Mouse (Mus musculus) forebrain, embryonic 13.5 days (tissue): ENCODE measurements at regions not wholly inside any gene's neighbourhood (a gene's known extent, or its start where the extent isn't known, plus 50 kb on each side); places are given as distances from the start of the nearest gene placed in this dataset.

Source experiments
- ATAC-seq: fragments of 200-750 bp; cut with Nextera tagmentation; 2 replicates; pipeline ENCODE4 v1.8.0; 2017
- H3K27ac ChIP-seq: fragments of 300-500 bp; sonication (generic); 2 replicates; pipeline ENCODE4 v1.5.1; 2015; ENCODE audit warnings: inconsistent platforms, mild to moderate bottlenecking, moderate library complexity
- H3K27me3 ChIP-seq: fragments of 300-500 bp; sonication (generic); 2 replicates; pipeline ENCODE4 v1.6.1; 2015; ENCODE audit warnings: mild to moderate bottlenecking, inconsistent platforms
- H3K36me3 ChIP-seq: fragments of 300-500 bp; sonication (generic); 2 replicates; pipeline ENCODE4 v1.6.1; 2015; ENCODE audit warnings: mild to moderate bottlenecking, inconsistent platforms; ENCODE audit not compliant: poor library complexity, severe bottlenecking
- H3K4me1 ChIP-seq: fragments of 300-500 bp; sonication (generic); 2 replicates; pipeline ENCODE4 v1.6.1; 2015; ENCODE audit warnings: inconsistent platforms
- H3K4me2 ChIP-seq: fragments of 300-500 bp; sonication (generic); 2 replicates; pipeline ENCODE4 v1.6.1; 2015; ENCODE audit warnings: inconsistent platforms, mild to moderate bottlenecking, moderate library complexity
- H3K4me3 ChIP-seq: fragments of 300-500 bp; sonication (generic); 2 replicates; pipeline ENCODE4 v1.5.1; 2015; ENCODE audit warnings: mild to moderate bottlenecking, inconsistent platforms
- H3K9ac ChIP-seq: fragments of 300-500 bp; sonication (generic); 2 replicates; pipeline ENCODE4 v1.6.1; 2015; ENCODE audit warnings: mild to moderate bottlenecking, inconsistent platforms
- H3K9me3 ChIP-seq: fragments of 300-500 bp; sonication (generic); replicated peaks from 2 replicates; pipeline ENCODE4 v1.6.1; 2016; ENCODE audit warnings: inconsistent platforms
- WGBS: fragments of 180-500 bp; shearing (Covaris S2); methylation state at CpG from one replicate; pipeline ENCODE4 v1.1.7; 2015; 5-methylcytosine and 5-hydroxymethylcytosine counted together

- Histone ChIP-seq H3K9me3 (no peaks in the 10 kb centered on the region), H3K27me3 (no peaks in the 10 kb centered on the region), H3K4me2 (no peak overlapping the region), H3K36me3 (no peaks in the 10 kb centered on the region), H3K9ac (no peak overlapping the region), H3K4me1 (peaks cover 16% of the 10 kb centered on the region; the same call in 1 of the 2 replicates), H3K4me3 (no peak overlapping the region), H3K27ac (0 out of 2 replicates have a peak overlapping the region, but pooled peaks have one; percentile 55)
- ATAC-seq, result no peak
These were observed 95.6 kb downstream of the 1810010D01Rik start for GRCm38 (mm10) chr7:145112146-145112830.

- WGBS, result 50% methylated on average over 20 of the region's 20 CpGs
- Histone ChIP-seq H3K4me3 (no peak overlapping the region), H3K36me3 (no peaks in the 10 kb centered on the region), H3K27me3 (no peaks in the 10 kb centered on the region), H3K4me2 (peak overlapping the region; percentile 4; the same call in 1 of the 2 replicates), H3K9me3 (no peaks in the 10 kb centered on the region), H3K9ac (no peak overlapping the region), H3K4me1 (peaks cover 16% of the 10 kb centered on the region; the same call in 1 of the 2 replicates), H3K27ac (peak overlapping the region; percentile 55; the same call in 1 of the 2 replicates)
- ATAC-seq, result 0 out of 2 replicates have a peak, but pooled peaks have one; percentile 65
These were observed 96.4 kb downstream of the 1810010D01Rik start for GRCm38 (mm10) chr7:145111252-145112131.

GRCm38 (mm10) chr7:145110657-145111251, 97.2 kb downstream of the 1810010D01Rik start:
- no peak for ATAC-seq
- no peak overlapping the region for H3K4me3 ChIP-seq
- H3K27me3 ChIP-seq, result no peaks in the 10 kb centered on the region
- no peak overlapping the region for H3K9ac ChIP-seq
- 58% methylated on average over 10 of the region's 10 CpGs for WGBS
- no peaks in the 10 kb centered on the region for H3K9me3 ChIP-seq
- H3K36me3 ChIP-seq, result no peaks in the 10 kb centered on the region
- peaks cover 16% of the 10 kb centered on the region; the same call in 1 of the 2 replicates for H3K4me1 ChIP-seq
- no peak overlapping the region for H3K4me2 ChIP-seq
- peak overlapping the region; percentile 55; the same call in 1 of the 2 replicates for H3K27ac ChIP-seq

DNA sequence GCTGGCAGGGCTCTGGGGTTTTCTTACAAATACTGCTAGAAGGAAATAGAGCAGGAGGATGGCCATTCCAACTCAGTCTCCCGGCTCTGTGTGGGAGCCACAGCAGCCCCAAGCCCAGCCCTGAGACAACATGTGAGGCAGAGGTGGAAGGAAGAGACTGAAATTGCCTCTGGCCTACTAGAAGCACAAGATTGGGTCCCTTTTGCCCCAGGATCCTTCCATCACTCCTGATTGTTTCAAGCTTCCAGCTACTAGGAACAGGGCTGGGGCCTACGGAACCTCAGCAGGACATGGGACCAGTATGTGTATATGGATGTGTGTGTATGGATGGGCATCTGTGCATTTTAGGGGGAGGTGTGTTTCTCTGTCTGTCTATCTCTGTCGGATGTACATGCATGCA, 97.9 kb downstream of the 1810010D01Rik start:
- 86% methylated on average over 3 of the region's 3 CpGs for WGBS
- no peak for ATAC-seq
- Histone ChIP-seq H3K27ac (no peak overlapping the region), H3K4me2 (no peak overlapping the region), H3K4me3 (no peak overlapping the region), H3K4me1 (peaks cover 16% of the 10 kb centered on the region; the same call in 1 of the 2 replicates), H3K27me3 (no peaks in the 10 kb centered on the region), H3K36me3 (no peaks in the 10 kb centered on the region), H3K9me3 (no peaks in the 10 kb centered on the region), H3K9ac (no peak overlapping the region)

DNA sequence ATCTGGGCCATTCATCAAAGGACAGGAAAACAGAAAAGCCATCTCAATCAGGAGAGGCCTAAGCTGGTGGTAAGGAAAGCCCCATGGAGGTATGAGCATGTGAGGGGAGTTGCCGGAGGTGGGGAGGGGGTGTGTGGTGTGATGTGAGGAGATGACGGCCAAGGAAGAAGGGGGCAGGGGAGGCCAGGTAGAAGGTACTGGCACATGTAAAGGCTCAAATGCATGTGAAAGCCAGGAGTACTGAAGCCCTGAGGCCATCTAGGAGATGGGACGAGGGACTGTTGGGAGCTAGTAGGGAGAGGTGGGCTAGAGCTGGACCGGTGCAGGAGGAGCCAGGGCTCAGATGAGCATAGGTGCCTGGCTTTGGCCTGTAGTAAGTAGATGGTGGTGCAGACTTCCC, 98.4 kb downstream of the 1810010D01Rik start:
- ATAC-seq, result no peak
- no peak overlapping the region for H3K9ac ChIP-seq
- no peak overlapping the region for H3K27ac ChIP-seq
- H3K9me3 ChIP-seq, result no peaks in the 10 kb centered on the region
- 94% methylated on average over 4 of the region's 4 CpGs for WGBS
- H3K4me1 ChIP-seq, result peaks cover 16% of the 10 kb centered on the region; the same call in 1 of the 2 replicates
- no peaks in the 10 kb centered on the region for H3K27me3 ChIP-seq
- H3K36me3 ChIP-seq, result no peaks in the 10 kb centered on the region
- no peak overlapping the region for H3K4me3 ChIP-seq
- no peak overlapping the region for H3K4me2 ChIP-seq

- Histone ChIP-seq H3K36me3 (no peaks in the 10 kb centered on the region), H3K4me2 (no peak overlapping the region), H3K9ac (no peak overlapping the region), H3K27ac (no peak overlapping the region), H3K27me3 (no peaks in the 10 kb centered on the region), H3K4me1 (peaks cover 16% of the 10 kb centered on the region; the same call in 1 of the 2 replicates), H3K4me3 (no peak overlapping the region), H3K9me3 (no peaks in the 10 kb centered on the region)
- 94% methylated on average over 3 of the region's 3 CpGs for WGBS
- no peak for ATAC-seq
These were observed 98.9 kb downstream of the 1810010D01Rik start for GRCm38 (mm10) chr7:145108994-145109393.

DNA sequence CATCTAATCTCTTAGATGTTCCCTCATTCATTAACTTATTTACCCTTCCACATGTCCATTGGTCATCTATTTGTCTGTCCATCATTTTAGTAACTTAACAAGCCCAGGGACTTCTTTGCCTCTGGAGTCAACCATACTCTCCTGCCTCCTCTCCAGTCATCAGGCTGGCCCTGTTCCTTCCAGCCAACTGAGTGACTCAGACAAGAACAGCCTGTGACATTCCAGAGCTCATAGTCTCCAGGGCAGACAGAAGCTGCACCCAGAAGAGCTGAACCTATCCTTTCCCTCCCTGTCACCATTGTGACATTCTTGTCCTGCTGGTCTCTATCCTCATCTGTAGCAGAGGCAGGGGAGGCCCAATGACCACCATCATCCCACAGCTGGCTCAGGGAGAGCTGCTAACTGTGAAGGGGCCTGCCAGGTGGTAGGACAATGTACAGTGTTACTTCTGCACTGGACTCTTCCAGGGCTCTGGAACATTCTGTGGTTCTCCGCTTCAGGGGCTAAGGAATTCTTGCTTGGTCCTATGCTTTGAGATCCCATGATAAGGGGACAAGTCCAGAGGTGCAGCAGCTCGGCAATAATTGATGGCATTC, 100.2 kb downstream of the 1810010D01Rik start:
- no peak overlapping the region for H3K4me3 ChIP-seq
- WGBS, result 94% methylated on average over 2 of the region's 2 CpGs
- no peak for ATAC-seq
- H3K27ac ChIP-seq, result no peak overlapping the region
- H3K9me3 ChIP-seq, result no peaks in the 10 kb centered on the region
- no peaks in the 10 kb centered on the region for H3K27me3 ChIP-seq
- H3K36me3 ChIP-seq, result no peaks in the 10 kb centered on the region
- H3K4me1 ChIP-seq, result peaks cover 18% of the 10 kb centered on the region; the same call in 1 of the 2 replicates
- H3K9ac ChIP-seq, result no peak overlapping the region
- no peak overlapping the region for H3K4me2 ChIP-seq

GRCm38 (mm10) chr7:145106494-145106849, 101.4 kb downstream of the 1810010D01Rik start:
- no peaks in the 10 kb centered on the region for H3K36me3 ChIP-seq
- H3K4me3 ChIP-seq, result no peak overlapping the region
- no peak overlapping the region for H3K4me2 ChIP-seq
- H3K9ac ChIP-seq, result no peak overlapping the region
- WGBS, result 79% methylated on average over 4 of the region's 4 CpGs
- no peak for ATAC-seq
- no peak overlapping the region for H3K27ac ChIP-seq
- H3K27me3 ChIP-seq, result no peaks in the 10 kb centered on the region
- H3K9me3 ChIP-seq, result no peaks in the 10 kb centered on the region
- H3K4me1 ChIP-seq, result peaks cover 14% of the 10 kb centered on the region; the same call in 1 of the 2 replicates

DNA sequence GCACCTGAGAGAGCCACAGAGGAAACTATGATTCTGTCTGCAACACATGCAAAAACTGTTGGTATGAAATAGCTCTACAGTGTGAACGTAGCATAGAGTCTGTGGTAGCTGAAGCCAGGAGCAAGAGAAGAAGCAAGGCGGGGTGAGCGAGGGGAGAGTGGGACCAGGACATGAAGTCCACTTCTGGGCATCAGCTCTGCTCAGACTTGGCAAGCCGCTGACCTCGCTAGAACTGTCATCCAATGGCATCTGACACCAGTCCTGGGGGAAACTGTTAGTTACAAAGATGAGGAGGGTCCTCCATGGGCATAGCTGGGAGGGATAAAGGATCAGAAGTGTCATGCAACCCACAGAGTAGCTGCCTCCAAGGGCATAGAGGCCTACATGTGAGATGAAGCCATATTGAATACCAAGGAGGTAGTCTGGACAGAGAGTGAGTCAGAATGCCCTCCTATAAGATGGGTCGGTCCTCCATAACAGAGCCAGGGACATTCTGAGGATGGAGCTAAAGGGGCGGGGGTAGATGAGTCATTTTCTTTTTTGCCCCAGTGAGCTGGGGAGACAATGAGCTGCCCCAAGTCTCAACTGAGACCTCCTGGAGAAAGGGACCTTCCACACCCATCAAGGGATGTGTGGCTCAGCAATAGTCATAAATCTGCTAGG, 102.0 kb downstream of the 1810010D01Rik start:
- Histone ChIP-seq H3K4me1 (peaks cover 9% of the 10 kb centered on the region; the same call in 1 of the 2 replicates), H3K27me3 (no peaks in the 10 kb centered on the region), H3K9me3 (no peaks in the 10 kb centered on the region), H3K9ac (no peak overlapping the region), H3K36me3 (no peaks in the 10 kb centered on the region), H3K27ac (no peak overlapping the region), H3K4me2 (no peak overlapping the region), H3K4me3 (no peak overlapping the region)
- ATAC-seq, result no peak
- WGBS, result 87% methylated on average over 7 of the region's 7 CpGs

DNA sequence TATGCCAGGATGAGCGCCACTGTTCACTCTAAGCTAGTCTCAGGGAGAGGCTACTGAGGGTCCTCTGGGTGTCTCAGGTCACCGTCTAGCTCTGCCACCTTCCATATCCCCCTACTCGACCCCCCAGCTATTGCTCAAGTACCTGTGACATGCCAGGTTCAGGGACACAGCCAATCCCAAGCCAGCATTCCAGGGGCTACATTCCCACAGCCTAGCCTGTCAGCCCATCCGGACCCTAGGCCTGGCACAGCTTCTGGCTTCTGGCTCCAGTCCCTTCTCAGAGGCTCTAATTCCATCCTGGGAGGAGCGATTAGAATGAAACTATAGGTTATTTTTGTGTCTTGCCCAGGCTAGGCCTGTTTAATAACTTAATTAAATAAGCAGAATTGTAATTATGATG, 105.2 kb downstream of the 1810010D01Rik start:
- Histone ChIP-seq H3K27me3 (no peaks in the 10 kb centered on the region), H3K4me2 (no peak overlapping the region), H3K9me3 (no peaks in the 10 kb centered on the region), H3K4me3 (no peak overlapping the region), H3K27ac (no peak overlapping the region), H3K9ac (no peak overlapping the region), H3K4me1 (0 out of 2 replicates have a peak, but pooled peaks cover 3% of the 10 kb centered on the region), H3K36me3 (no peaks in the 10 kb centered on the region)
- WGBS, result 71% methylated on average over 5 of the region's 5 CpGs
- ATAC-seq, result no peak

- 66% methylated on average over 6 of the region's 6 CpGs for WGBS
- H3K4me3 ChIP-seq, result no peak overlapping the region
These were observed 105.7 kb downstream of the 1810010D01Rik start for GRCm38 (mm10) chr7:145102216-145102615.

More at GRCm38 (mm10) chr7:145102216-145102615, 105.7 kb downstream of the 1810010D01Rik start:
- H3K36me3 ChIP-seq, result no peaks in the 10 kb centered on the region
- H3K4me2 ChIP-seq, result no peak overlapping the region
- 0 out of 2 replicates have a peak, but pooled peaks cover 3% of the 10 kb centered on the region for H3K4me1 ChIP-seq
- H3K27ac ChIP-seq, result no peak overlapping the region
- H3K9me3 ChIP-seq, result no peaks in the 10 kb centered on the region
- no peak for ATAC-seq
- no peaks in the 10 kb centered on the region for H3K27me3 ChIP-seq
- no peak overlapping the region for H3K9ac ChIP-seq
